Mouse (Mus musculus) CH12.LX (cell line): ENCODE results near the gene Tas2r129.

Source experiments
- CTCF ChIP-seq, 2 experiments: IDR thresholded peaks in 1 of 2; conservative IDR thresholded peaks in 1 of 2; 2 replicates each; pipeline ENCODE4 v1.5.1; 2011 to 2012; ENCODE audit warnings: low read depth in 2 of 2, low read length in 2 of 2, improper control_type of control experiment in 1 of 2, inconsistent platforms in 1 of 2, mild to moderate bottlenecking in 1 of 2, moderate library complexity in 1 of 2
- JUND ChIP-seq: conservative IDR thresholded peaks from 2 replicates; pipeline ENCODE4 v1.6.1; 2011; ENCODE audit warnings: low read depth, low read length, improper control_type of control experiment
- POLR2A ChIP-seq: IDR thresholded peaks from 2 replicates; pipeline ENCODE4 v1.6.1; 2011; ENCODE audit warnings: low read depth, mild to moderate bottlenecking, improper control_type of control experiment, low read length

- TF ChIP-seq POLR2A = no peak
- TF ChIP-seq JUND = no peak
- TF ChIP-seq CTCF (conservative IDR thresholded peaks at IDR 0.05 in 1 of 2, IDR thresholded peaks at IDR 0.05 in 1 of 2; ENCODE audit: low read depth in 2 of 2, low read length in 2 of 2) = no peak
Observed at GRCm38 (mm10) chr6:132957819-132958218, 6.9 kb downstream of the Tas2r129 start, which contains the start of gene Tas2r131.
